Mouse (Mus musculus) lung, postnatal 0 days (tissue): ENCODE results near the gene Pitx2. TPM values are rescaled to one million over a fixed set of nuclear protein-coding genes. Genes with fewer than 3 reads are reported as not detected.
A peak's percentile ranks its signal among the peaks of the same experiment; 100 is the strongest.

ENCODE experiments used
- ATAC-seq: fragments of 200-750 bp; cut with Nextera tagmentation; 2 replicates; pipeline ENCODE4 v1.8.0; 2017; ENCODE audit warnings: moderate library complexity
- DNase-seq: peaks from one replicate; pipeline ENCODE4 v3.0.0-alpha.2; 2016; ENCODE audit warnings: low spot score
- H3K27ac ChIP-seq: fragments of 300-500 bp; sonication (generic); 2 replicates; pipeline ENCODE4 v1.5.1; 2014; ENCODE audit warnings: antibody characterized with exemption, mild to moderate bottlenecking, low read length, mixed read lengths
- H3K27me3 ChIP-seq: fragments of 300-500 bp; sonication (generic); replicated peaks from 2 replicates; pipeline ENCODE4 v1.6.1; 2014; ENCODE audit warnings: low read length, mixed read lengths; ENCODE audit not compliant: insufficient read depth
- H3K36me3 ChIP-seq: fragments of 300-500 bp; sonication (generic); 2 replicates; pipeline ENCODE4 v1.6.1; 2014; ENCODE audit warnings: low read length, mixed read lengths; ENCODE audit not compliant: insufficient read depth
- H3K4me1 ChIP-seq: fragments of 300-500 bp; sonication (generic); 2 replicates; pipeline ENCODE4 v1.6.1; 2014; ENCODE audit warnings: antibody characterized with exemption, low read depth, low read length, mixed read lengths; ENCODE audit not compliant: insufficient read depth
- H3K4me2 ChIP-seq: fragments of 300-500 bp; sonication (generic); replicated peaks from 2 replicates; pipeline ENCODE4 v1.6.1; 2014; ENCODE audit warnings: low read depth, mild to moderate bottlenecking, low read length, moderate library complexity, mixed read lengths
- H3K4me3 ChIP-seq: fragments of 300-500 bp; sonication (generic); 2 replicates; pipeline ENCODE4 v1.5.1; 2014; ENCODE audit warnings: low read depth, low read length
- H3K9ac ChIP-seq: fragments of 300-500 bp; sonication (generic); replicated peaks from 2 replicates; pipeline ENCODE4 v1.6.1; 2014; ENCODE audit warnings: low read depth, mild to moderate bottlenecking
- H3K9me3 ChIP-seq: fragments of 300-500 bp; sonication (generic); 2 replicates; pipeline ENCODE4 v1.6.1; 2016; ENCODE audit warnings: low read length, mixed read lengths
- CTCF ChIP-seq: IDR thresholded peaks from 2 replicates; pipeline ENCODE4 v1.5.1; 2016; ENCODE audit warnings: antibody characterized with exemption, mild to moderate bottlenecking
- EP300 ChIP-seq: IDR thresholded peaks from 2 replicates; pipeline ENCODE4 v1.6.1; 2016; ENCODE audit warnings: antibody characterized with exemption, mild to moderate bottlenecking, control low read depth
- WGBS: fragments of 180-500 bp; shearing (Covaris S2); extraction: QIAGEN DNeasy Blood & Tissue Kit; methylation state at CpG from one replicate; pipeline ENCODE4 v1.1.7; 2014; 5-methylcytosine and 5-hydroxymethylcytosine counted together
- polyA plus RNA-seq: library from polyadenylated mRNA; unstranded; fragments of >200 nt; fragmentation: Nextera tagmentation; extraction: Ambion mirVana; gene quantifications from 2 replicates; pipeline ENCODE4 v1.2.1, GENCODE M21; 2015

The Pitx2 gene
- polyA plus RNA-seq, 1 experiment from 2014 or later, result 1.5 TPM

DNA sequence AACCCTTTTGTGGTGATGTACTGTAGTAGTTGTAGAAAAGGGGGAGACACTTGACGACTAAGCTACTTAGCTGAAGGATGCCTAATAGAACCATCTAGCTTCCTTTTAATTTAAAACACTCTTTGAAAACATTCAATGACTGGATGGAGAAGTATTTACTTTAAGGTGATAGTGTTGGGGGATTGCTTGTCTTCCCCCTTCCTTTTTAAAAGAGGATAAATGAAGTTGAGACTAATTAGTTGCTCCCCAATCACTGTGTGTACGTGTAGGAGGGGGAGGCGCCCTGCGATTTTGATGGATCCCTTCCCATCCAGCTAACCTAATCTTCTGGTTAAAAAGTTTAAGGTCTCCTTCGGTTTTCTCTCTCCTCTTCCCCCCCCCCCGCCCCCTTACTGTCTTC is 23.7 kb downstream of the Pitx2 start:
- Histone ChIP-seq H3K4me1 (no peaks in the 10 kb centered on the region), H3K9ac (no peak overlapping the region), H3K4me2 (no peak overlapping the region), H3K4me3 (no peak overlapping the region), H3K27ac (no peak overlapping the region), H3K27me3 (peaks cover 65% of the 10 kb centered on the region), H3K36me3 (no peaks in the 10 kb centered on the region), H3K9me3 (no peaks in the 10 kb centered on the region)
- TF ChIP-seq CTCF (no peak), EP300 (no peak)
- no peak for ATAC-seq
- no peak for DNase-seq
- 4% methylated on average over 5 of the region's 6 CpGs for WGBS

DNA sequence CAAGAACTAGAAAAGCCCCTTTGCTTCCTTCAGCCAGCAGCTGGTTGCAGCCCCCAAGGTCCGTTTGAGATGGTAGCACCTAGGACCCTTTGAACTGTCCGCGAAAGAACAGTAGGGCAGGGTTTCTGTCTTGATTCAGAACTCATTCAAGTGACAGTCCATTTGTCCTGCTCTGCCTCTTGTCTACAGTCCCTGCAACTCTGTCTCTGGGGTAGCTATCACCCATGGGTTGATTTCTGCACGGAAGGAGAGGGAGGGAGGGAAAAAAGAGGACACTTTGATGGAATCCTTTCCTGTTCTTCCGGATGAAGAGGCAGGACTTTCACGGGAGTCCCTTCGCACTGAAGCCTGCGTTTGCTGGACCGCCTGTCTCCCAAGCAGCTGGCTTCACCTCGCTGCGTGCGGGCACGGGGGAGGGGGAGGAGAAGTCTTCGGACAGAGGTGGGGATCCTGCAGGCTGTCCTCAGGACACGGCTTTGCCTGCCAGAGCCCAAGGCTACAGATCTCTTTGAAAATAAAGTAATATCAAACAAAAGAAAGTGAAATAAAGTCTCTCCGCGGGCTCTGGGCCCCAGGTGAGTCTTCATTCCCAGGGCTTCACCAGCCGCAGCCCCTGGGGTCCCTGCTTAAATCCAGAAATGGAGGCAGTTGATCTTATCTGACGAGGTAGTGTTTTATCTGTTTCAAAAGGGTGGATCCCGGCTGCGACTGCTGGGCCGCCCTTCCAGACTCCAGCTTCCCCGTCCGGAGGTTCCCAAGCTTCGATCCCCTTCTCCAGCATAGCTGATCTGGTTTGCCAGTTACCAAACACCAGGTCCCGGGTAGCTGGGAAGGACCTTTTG is 24.5 kb downstream of the Pitx2 start:
- Histone ChIP-seq H3K27ac (no peak overlapping the region), H3K36me3 (no peaks in the 10 kb centered on the region), H3K4me2 (peak overlapping the region; percentile 2; the same call in 1 of the 2 replicates), H3K4me1 (no peaks in the 10 kb centered on the region), H3K9ac (no peak overlapping the region), H3K4me3 (no peak overlapping the region), H3K9me3 (no peaks in the 10 kb centered on the region), H3K27me3 (peaks cover 61% of the 10 kb centered on the region)
- ATAC-seq (no peak), DNase-seq (no peak)
- 2% methylated on average over 26 of the region's 26 CpGs for WGBS
- TF ChIP-seq CTCF (no peak), EP300 (no peak)

DNA sequence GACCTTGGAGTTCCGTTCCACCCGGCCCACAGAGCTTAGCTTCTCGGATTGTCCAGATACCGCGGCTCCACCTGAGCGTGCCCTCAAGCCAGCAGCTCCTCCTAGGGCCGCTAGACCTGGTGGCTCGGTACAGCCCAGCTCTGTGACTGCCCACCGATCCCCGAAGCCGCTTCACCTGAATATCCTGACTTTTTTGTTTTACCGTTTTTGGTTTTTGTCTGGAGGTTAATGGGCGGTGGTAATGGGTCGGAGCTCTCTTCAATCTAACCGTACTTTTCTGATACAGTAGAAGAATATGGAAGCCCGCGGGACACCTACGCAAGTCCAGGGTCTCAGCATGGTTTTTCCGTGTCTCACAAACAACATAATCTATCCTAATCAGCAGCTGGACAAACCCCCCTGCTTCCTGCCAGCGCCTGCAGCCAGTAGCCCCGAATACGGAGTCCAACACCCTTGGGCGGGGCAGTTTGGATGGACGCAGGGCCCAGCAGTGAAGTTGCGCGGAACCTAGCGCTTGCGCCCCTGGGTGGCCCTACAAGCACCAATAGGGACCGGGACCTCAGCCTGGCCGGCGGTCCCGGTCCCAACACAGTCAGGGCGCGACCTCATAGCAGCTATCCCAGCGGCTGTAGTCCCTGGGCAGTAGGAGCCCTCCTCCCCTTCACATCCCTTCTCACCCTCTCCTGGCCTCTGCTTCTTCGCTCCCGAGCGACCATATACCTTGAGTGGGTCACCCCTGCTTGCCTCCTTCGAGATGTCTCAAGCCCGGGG is 25.3 kb downstream of the Pitx2 start:
- no peak overlapping the region for H3K4me2 ChIP-seq
- no peak overlapping the region for H3K9ac ChIP-seq
- H3K4me3 ChIP-seq, result no peak overlapping the region
- no peaks in the 10 kb centered on the region for H3K36me3 ChIP-seq
- 2% methylated on average over 40 of the region's 40 CpGs for WGBS
- no peaks in the 10 kb centered on the region for H3K9me3 ChIP-seq
- no peak for TF ChIP-seq CTCF
- TF ChIP-seq EP300, result no peak
- no peak for ATAC-seq
- no peak overlapping the region for H3K27ac ChIP-seq
- peaks cover 53% of the 10 kb centered on the region for H3K27me3 ChIP-seq
- H3K4me1 ChIP-seq, result no peaks in the 10 kb centered on the region
- DNase-seq, result no peak

DNA sequence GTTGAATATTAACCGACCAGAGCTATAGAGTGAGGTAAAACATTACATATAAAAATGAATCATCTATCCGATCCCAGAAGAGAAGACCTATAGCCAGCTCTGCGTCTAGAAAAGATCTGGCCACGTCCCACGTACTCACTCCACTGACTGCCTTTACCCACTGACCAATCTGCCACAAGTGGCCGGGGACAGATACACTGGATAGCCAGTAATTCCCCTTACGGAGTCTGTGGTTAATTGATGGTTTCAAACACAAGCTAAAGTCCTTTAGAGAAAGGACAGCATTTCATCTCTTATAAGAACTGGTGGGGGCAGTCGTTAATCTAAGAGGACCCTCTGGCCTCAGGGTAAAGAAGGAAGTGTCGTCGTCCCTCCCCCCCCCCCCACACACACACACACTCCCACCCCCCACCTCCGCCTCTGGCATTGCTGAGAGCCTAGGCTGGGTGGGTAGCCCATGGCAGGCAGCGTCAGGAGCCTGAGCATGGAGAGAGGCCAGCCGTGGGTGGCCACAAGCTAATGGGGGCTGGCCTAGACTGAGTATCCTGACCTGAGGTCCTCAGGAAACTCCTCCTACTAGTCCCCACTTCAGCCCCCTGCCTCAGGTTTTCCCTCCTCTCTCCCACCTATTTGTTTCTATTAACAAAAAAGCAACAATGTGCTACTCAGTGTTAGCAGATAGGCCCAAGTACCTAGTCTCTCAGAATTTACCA is 26.1 kb downstream of the Pitx2 start:
- H3K9ac ChIP-seq, result no peak overlapping the region
- H3K9me3 ChIP-seq, result no peaks in the 10 kb centered on the region
- no peak overlapping the region for H3K4me2 ChIP-seq
- DNase-seq (no peak), ATAC-seq (no peak)
- peaks cover 49% of the 10 kb centered on the region for H3K27me3 ChIP-seq
- H3K4me1 ChIP-seq, result no peaks in the 10 kb centered on the region
- WGBS, result under 1% methylated on average over 9 of the region's 13 CpGs
- H3K36me3 ChIP-seq, result no peaks in the 10 kb centered on the region
- no peak overlapping the region for H3K27ac ChIP-seq
- TF ChIP-seq EP300 (no peak), CTCF (no peak)
- no peak overlapping the region for H3K4me3 ChIP-seq

DNA sequence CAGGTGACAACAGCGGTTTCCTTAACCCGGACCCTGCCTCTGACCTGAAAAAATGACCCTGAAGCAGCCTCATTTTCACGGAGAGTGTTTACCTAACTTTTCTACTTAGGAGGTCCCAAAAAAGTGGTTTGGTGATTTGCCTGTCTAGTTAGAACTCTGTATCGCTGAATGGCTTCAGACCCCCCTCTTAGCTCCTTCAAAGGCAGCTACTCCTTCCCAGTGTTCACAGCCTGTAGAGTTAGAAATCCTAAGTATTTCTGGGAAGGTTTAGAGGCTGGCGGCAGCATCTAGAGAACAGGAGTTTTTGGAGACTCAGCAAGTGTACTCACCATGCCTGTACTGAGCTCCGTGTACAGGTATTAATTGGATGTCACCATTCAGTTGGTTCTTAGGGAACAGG is 27.0 kb downstream of the Pitx2 start:
- Histone ChIP-seq H3K36me3 (no peaks in the 10 kb centered on the region), H3K27ac (no peak overlapping the region), H3K4me2 (no peak overlapping the region), H3K4me1 (no peaks in the 10 kb centered on the region), H3K9ac (no peak overlapping the region), H3K9me3 (no peaks in the 10 kb centered on the region), H3K27me3 (peaks cover 39% of the 10 kb centered on the region), H3K4me3 (no peak overlapping the region)
- DNase-seq, result no peak
- ATAC-seq, result no peak
- no peak for TF ChIP-seq EP300
- TF ChIP-seq CTCF, result no peak
- 2% methylated on average over 6 of the region's 6 CpGs for WGBS

DNA sequence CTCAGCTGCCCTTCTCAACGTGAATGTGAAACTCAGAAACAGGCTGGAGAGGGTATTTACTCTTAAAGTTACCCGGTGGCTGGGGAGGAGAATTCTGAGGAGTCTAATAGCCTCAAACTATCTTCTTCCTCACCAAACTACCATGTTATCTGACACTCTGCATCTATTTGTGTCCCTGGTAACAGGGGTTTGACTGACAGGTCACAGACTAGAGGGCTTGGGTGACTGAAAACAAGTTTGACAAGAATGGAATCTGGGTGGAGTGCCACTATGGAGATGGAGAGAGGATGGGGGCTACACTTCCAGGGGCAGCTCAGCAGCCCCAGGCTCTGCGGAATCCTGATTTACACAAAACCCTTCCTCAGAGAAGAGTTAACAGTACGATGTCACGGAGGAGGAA is 27.7 kb downstream of the Pitx2 start:
- Histone ChIP-seq H3K27me3 (peaks cover 33% of the 10 kb centered on the region), H3K4me3 (no peak overlapping the region), H3K4me2 (no peak overlapping the region), H3K36me3 (no peaks in the 10 kb centered on the region), H3K4me1 (no peaks in the 10 kb centered on the region), H3K27ac (no peak overlapping the region), H3K9ac (no peak overlapping the region), H3K9me3 (no peaks in the 10 kb centered on the region)
- TF ChIP-seq CTCF (no peak), EP300 (no peak)
- 11% methylated on average over 5 of the region's 5 CpGs for WGBS
- DNase-seq, result no peak
- no peak for ATAC-seq
